Mouse (Mus musculus): ENCODE measurements around the gene Slamf1.
A peak's percentile ranks its signal among the peaks of the same experiment; 100 is the strongest.
"Not testable (repeated sequence)": the region's sequence is repeated elsewhere in the genome, so short reads cannot be mapped to it uniquely, and the experiment has no call there.

The Slamf1 gene

GRCm38 (mm10) chr1:171811048-171811447 is 44.1 kb downstream of the Slamf1 start:
- not testable (repeated sequence) for DNase-seq

DNA sequence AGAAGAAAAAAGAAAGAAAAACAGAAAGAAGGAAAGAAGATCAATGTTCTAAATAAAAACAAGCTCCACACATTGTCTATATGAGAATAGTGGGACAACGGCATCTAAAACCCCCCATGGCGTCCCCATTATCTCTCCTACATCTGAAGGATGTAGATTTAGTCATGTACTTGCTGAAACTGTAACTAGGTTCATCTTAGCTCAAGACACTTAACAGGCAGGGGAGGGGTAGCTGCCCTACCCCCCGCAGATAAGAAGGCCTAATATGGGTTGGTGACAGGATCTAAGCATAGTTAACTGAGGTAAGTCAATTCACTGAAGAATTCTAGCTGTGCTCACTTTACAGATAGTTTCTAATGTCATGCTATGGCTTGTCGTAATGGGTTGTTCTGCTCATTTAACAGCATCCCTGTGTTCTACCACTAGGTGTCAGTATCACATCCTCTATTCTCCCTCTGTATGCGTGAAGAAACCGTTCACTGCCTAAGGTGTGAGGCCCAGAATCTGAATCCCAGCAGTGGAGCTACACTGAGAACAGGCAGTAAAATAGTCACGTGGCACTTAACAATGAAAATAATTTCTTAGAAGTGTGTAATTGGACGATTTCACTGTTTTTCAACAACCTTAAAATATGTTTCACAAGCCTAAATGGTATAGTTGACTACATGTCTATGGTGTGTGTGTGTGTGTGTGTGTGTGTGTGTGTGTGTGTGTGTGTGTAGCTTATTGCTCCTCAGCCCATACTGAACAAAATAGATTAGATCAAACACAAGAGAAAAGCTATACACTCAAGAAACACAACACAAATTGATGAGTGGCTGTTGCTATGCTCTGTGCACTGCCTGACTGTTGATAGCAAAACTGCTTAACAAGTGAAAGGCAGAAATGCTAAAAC is 48.9 kb downstream of the Slamf1 start:
- peak in 1 of 2 experiments; percentile 12 for DNase-seq

GRCm38 (mm10) chr1:171816991-171817390 is 50.1 kb downstream of the Slamf1 start:
- no peak for DNase-seq

DNA sequence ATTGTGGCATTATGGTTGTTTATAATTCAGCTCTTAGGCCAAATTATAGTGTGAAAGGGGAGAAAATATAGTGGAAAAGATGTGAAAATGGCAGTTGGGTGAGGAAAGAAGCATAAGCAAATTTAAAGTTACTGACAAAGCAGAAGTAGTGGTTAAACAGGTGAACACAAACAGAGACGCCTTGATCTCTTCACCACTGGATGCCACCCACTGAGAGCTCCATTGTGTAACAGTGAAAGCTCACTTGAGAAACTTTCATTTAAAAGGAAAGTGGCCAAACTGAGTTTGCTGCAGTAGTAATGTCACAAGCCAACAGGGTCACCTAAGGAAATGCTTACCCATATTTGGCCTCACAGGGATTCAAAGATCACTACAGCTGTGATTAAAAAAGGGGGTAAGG is 54.4 kb downstream of the Slamf1 start:
- DNase-seq, result no peak

- DNase-seq, result no peak
Measured at GRCm38 (mm10) chr1:171825462-171825861, 58.5 kb downstream of the Slamf1 start.

GRCm38 (mm10) chr1:171826164-171826563 is 59.2 kb downstream of the Slamf1 start:
- no peak for DNase-seq

- no peak for DNase-seq
Measured at GRCm38 (mm10) chr1:171827674-171828073, 60.7 kb downstream of the Slamf1 start.

DNA sequence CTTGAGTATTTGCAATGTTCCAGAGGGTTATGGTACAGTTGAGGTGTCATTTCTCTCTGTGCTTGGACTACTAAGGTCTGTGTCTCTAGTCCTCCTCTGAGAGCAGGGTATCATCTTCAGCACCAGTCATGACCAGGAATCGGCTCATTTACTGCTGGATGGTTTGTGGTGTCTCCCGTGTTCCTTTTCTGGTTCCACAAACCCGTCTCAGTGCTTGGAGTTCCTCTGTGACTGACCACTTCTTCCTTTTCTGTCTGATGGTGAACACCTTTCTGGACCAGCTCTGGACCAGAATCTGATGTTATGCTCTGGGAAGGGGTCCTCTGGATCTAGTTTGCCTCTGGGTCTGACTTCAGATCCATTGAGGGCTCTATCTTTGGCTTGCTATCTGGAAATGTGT is 72.6 kb downstream of the Slamf1 start, which contains the start of gene Cd84:
Gene Cd84 (plus strand): TSS at position 210 of the 400 bp plus-strand sequence.
- DNase-seq, result no peak

GRCm38 (mm10) chr1:171840450-171841023 is 73.6 kb downstream of the Slamf1 start:
- DNase-seq, result peak in 1 of 2 experiments; percentile 8

DNA sequence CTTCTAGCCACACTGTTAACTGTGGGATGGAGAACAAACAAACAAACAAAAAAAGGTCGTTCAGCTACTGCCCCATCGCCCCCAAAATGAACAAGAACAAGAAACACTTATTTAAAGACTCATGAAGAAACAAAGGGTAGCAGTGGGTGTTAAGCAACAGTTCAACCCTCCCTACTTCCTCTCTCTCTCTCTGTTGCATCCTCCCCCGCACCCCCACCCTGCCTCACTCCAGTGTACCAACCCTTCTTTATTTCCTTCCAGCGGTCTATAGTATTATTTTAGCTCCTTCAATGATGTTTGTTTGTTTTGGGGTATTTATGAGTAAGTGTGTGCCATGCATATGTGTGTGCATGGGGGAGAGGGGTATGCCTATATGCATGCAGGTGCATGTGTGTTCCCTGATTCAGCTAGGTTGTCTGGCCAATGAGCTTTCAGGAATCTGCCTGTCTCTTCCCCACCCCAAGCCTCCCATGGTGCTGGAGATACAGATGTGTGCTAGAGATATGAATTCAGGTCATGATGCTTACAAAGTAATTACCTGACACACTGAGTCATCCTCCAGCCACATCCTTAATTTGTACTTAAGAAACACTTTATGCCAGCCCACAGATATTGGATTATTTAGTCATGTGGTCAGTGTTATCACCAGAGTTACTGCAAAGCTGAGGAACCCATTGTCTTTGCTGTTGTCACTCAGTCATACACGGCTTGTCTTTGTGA is 78.3 kb downstream of the Slamf1 start:
- no peak for DNase-seq

DNA sequence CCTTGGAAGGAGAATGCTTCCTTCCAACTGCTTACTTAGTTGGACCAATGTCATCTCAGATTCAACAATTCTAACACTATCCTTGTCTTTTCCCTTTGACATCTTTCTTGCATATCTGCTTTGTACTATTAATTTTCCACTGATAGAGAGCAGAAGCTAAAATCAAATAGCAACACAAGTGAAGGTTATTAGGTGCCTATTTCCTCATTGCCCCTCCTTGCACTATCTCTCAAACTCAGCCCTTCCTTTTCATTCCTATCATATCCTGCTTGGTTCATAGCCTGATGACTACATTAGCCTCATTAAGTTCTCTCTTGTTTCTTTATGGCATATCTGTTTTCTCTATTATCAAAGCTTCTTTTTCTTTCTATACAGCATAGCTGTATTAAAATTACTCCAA is 81.3 kb downstream of the Slamf1 start:
- no peak for DNase-seq

GRCm38 (mm10) chr1:171848757-171849156 is 81.8 kb downstream of the Slamf1 start:
- DNase-seq, result no peak

GRCm38 (mm10) chr1:171849454-171849853 is 82.5 kb downstream of the Slamf1 start:
- no peak for DNase-seq
